Mouse (Mus musculus) intestine, postnatal 0 days (tissue): ENCODE data around the gene Gm19935. TPM values are rescaled to one million over a fixed set of nuclear protein-coding genes. Genes with fewer than 3 reads are reported as not detected.

Experiments used
- ATAC-seq: fragments of 200-750 bp; cut with Nextera tagmentation; 2 replicates; pipeline ENCODE4 v1.8.0; 2017; ENCODE audit warnings: mild to moderate bottlenecking, moderate TSS enrichment, moderate library complexity
- H3K27ac ChIP-seq: fragments of 300-500 bp; sonication (generic); 2 replicates; pipeline ENCODE4 v1.5.1; 2014; ENCODE audit warnings: mild to moderate bottlenecking, low read depth, low read length, moderate library complexity
- H3K27me3 ChIP-seq: fragments of 300-500 bp; sonication (generic); replicated peaks from 2 replicates; pipeline ENCODE4 v1.6.1; 2014; ENCODE audit warnings: low read length, mixed read lengths; ENCODE audit not compliant: control insufficient read depth, insufficient read depth
- H3K36me3 ChIP-seq: fragments of 300-500 bp; sonication (generic); 2 replicates; pipeline ENCODE4 v1.6.1; 2014; ENCODE audit warnings: mild to moderate bottlenecking, moderate library complexity; ENCODE audit not compliant: control insufficient read depth, insufficient read depth
- H3K4me1 ChIP-seq: fragments of 300-500 bp; sonication (generic); replicated peaks from 2 replicates; pipeline ENCODE4 v1.6.1; 2014; ENCODE audit warnings: antibody characterized with exemption, low read length, mixed read lengths; ENCODE audit not compliant: control insufficient read depth, insufficient read depth
- H3K4me2 ChIP-seq: fragments of 300-500 bp; sonication (generic); replicated peaks from 2 replicates; pipeline ENCODE4 v1.6.1; 2014; ENCODE audit warnings: low read depth, mild to moderate bottlenecking, moderate library complexity
- H3K4me3 ChIP-seq: fragments of 300-500 bp; sonication (generic); 2 replicates; pipeline ENCODE4 v1.5.1; 2014; ENCODE audit warnings: low read depth, low read length
- H3K9ac ChIP-seq: fragments of 300-500 bp; sonication (generic); 2 replicates; pipeline ENCODE4 v1.6.1; 2014; ENCODE audit warnings: mild to moderate bottlenecking, low read depth, low read length
- H3K9me3 ChIP-seq: fragments of 300-500 bp; sonication (generic); 2 replicates; pipeline ENCODE4 v1.6.1; 2016; ENCODE audit warnings: mixed run types; ENCODE audit not compliant: control insufficient read depth
- CTCF ChIP-seq: sonication (generic); IDR thresholded peaks from 2 replicates; pipeline ENCODE4 v1.5.1; 2016; ENCODE audit warnings: low read depth, mild to moderate bottlenecking, control low read depth, antibody characterized with exemption, moderate library complexity
- WGBS: fragments of 180-500 bp; shearing (Covaris S2); extraction: QIAGEN DNeasy Blood & Tissue Kit; methylation state at CpG from one replicate; pipeline ENCODE4 v1.1.7; 2014; 5-methylcytosine and 5-hydroxymethylcytosine counted together
- polyA plus RNA-seq: library from polyadenylated mRNA; unstranded; fragments of >200 nt; fragmentation: Nextera tagmentation; extraction: Ambion mirVana; gene quantifications from 2 replicates; pipeline ENCODE4 v1.2.1, GENCODE M21; 2015

Gm19935 gene
- polyA plus RNA-seq, 1 experiment from 2014 or later, result not detected

GRCm38 (mm10) chr8:90825459-90825871, 8.3 kb upstream of the Gm19935 start:
- no peak for TF ChIP-seq CTCF
- no peaks in the 10 kb centered on the region for H3K9me3 ChIP-seq
- no peak overlapping the region for H3K9ac ChIP-seq
- H3K36me3 ChIP-seq, result no peaks in the 10 kb centered on the region
- 0 out of 2 replicates have a peak overlapping the region, but pooled peaks have one; percentile 11 for H3K4me3 ChIP-seq
- H3K27ac ChIP-seq, result peak overlapping the region; percentile 92
- WGBS, result 41% methylated on average over 9 of the region's 9 CpGs
- peak overlapping the region; percentile 50 for H3K4me2 ChIP-seq
- H3K4me1 ChIP-seq, result 0 out of 2 replicates have a peak, but pooled peaks cover 4% of the 10 kb centered on the region
- H3K27me3 ChIP-seq, result no peaks in the 10 kb centered on the region
- peak; percentile 92 for ATAC-seq

GRCm38 (mm10) chr8:90822443-90822842, 5.2 kb upstream of the Gm19935 start:
- H3K4me3 ChIP-seq, result no peak overlapping the region
- no peak for ATAC-seq
- no peaks in the 10 kb centered on the region for H3K9me3 ChIP-seq
- no peaks in the 10 kb centered on the region for H3K27me3 ChIP-seq
- no peak for TF ChIP-seq CTCF
- no peaks in the 10 kb centered on the region for H3K36me3 ChIP-seq
- no peaks in the 10 kb centered on the region for H3K4me1 ChIP-seq
- no peak overlapping the region for H3K9ac ChIP-seq
- 13% methylated on average over 11 of the region's 11 CpGs for WGBS
- H3K4me2 ChIP-seq, result no peak overlapping the region
- no peak overlapping the region for H3K27ac ChIP-seq

GRCm38 (mm10) chr8:90820321-90820696, 3.1 kb upstream of the Gm19935 start:
- 65% methylated on average over 4 of the region's 4 CpGs for WGBS
- no peak for TF ChIP-seq CTCF
- Histone ChIP-seq H3K9ac (no peak overlapping the region), H3K27ac (no peak overlapping the region), H3K9me3 (no peaks in the 10 kb centered on the region), H3K36me3 (no peaks in the 10 kb centered on the region), H3K4me2 (no peak overlapping the region), H3K27me3 (no peaks in the 10 kb centered on the region), H3K4me1 (no peaks in the 10 kb centered on the region), H3K4me3 (no peak overlapping the region)
- ATAC-seq, result no peak

- no peak overlapping the region for H3K4me2 ChIP-seq
- no peak for ATAC-seq
- no peak for TF ChIP-seq CTCF
These were observed 2.5 kb upstream of the Gm19935 start for GRCm38 (mm10) chr8:90819561-90820320.

GRCm38 (mm10) chr8:90816061-90816882, 921 bp downstream of the Gm19935 start:
- no peaks in the 10 kb centered on the region for H3K36me3 ChIP-seq
- H3K9ac ChIP-seq, result no peak overlapping the region
- H3K27ac ChIP-seq, result no peak overlapping the region
- H3K4me3 ChIP-seq, result no peak overlapping the region
- H3K27me3 ChIP-seq, result no peaks in the 10 kb centered on the region
- H3K9me3 ChIP-seq, result no peaks in the 10 kb centered on the region
- no peak overlapping the region for H3K4me2 ChIP-seq
- WGBS, result 73% methylated on average over 23 of the region's 23 CpGs
- H3K4me1 ChIP-seq, result no peaks in the 10 kb centered on the region
- no peak for TF ChIP-seq CTCF
- ATAC-seq, result no peak

More at GRCm38 (mm10) chr8:90819561-90820320, 2.5 kb upstream of the Gm19935 start:
- Histone ChIP-seq H3K4me1 (no peaks in the 10 kb centered on the region), H3K9ac (no peak overlapping the region), H3K36me3 (no peaks in the 10 kb centered on the region), H3K27ac (no peak overlapping the region), H3K27me3 (no peaks in the 10 kb centered on the region), H3K9me3 (no peaks in the 10 kb centered on the region), H3K4me3 (no peak overlapping the region)
- WGBS, result 84% methylated on average over 9 of the region's 9 CpGs

GRCm38 (mm10) chr8:90813602-90814320, 3.4 kb downstream of the Gm19935 start:
- Histone ChIP-seq H3K4me1 (no peaks in the 10 kb centered on the region), H3K9me3 (no peaks in the 10 kb centered on the region), H3K36me3 (no peaks in the 10 kb centered on the region), H3K27me3 (no peaks in the 10 kb centered on the region), H3K4me3 (no peak overlapping the region), H3K9ac (no peak overlapping the region), H3K4me2 (no peak overlapping the region), H3K27ac (no peak overlapping the region)
- 82% methylated on average over 10 of the region's 10 CpGs for WGBS
- TF ChIP-seq CTCF, result peak; percentile 48
- ATAC-seq, result no peak
